Mouse (Mus musculus) ES-E14 (cell line): Measurements from ENCODE around the gene Brd4.

ENCODE experiments used
- CHD2 ChIP-seq: IDR thresholded peaks from 2 replicates; pipeline ENCODE4 v1.6.1; 2014; ENCODE audit warnings: mild to moderate bottlenecking, low read depth, low read length, inconsistent platforms
- HCFC1 ChIP-seq: IDR thresholded peaks from 2 replicates; pipeline ENCODE4 v1.6.1; 2012; ENCODE audit warnings: low read length, inconsistent platforms, borderline replicate concordance; ENCODE audit not compliant: insufficient read depth
- MAFK ChIP-seq: IDR thresholded peaks from 2 replicates; pipeline ENCODE4 v1.6.1; 2014; ENCODE audit warnings: mild to moderate bottlenecking, low read depth, low read length, inconsistent platforms; ENCODE audit not compliant: insufficient read depth
- ZC3H11A ChIP-seq: IDR thresholded peaks from 2 replicates; pipeline ENCODE4 v1.6.1; 2012; ENCODE audit warnings: low read depth, mild to moderate bottlenecking, inconsistent platforms, low read length, borderline replicate concordance
- ZNF384 ChIP-seq: IDR thresholded peaks from 2 replicates; pipeline ENCODE4 v1.6.1; 2012; ENCODE audit warnings: low read depth, low read length, inconsistent platforms

GRCm38 (mm10) chr17:32199796-32200195 is 84.7 kb downstream of the Brd4 start:
- TF ChIP-seq ZNF384 = no peak
- TF ChIP-seq ZC3H11A = no peak
- no peak for TF ChIP-seq HCFC1
- TF ChIP-seq MAFK = no peak
- no peak for TF ChIP-seq CHD2
